Mouse (Mus musculus) bone marrow macrophage, adult 2 months (primary cell): Measurements from ENCODE around the gene Pla2g4f.

Source experiments
- CTCF ChIP-seq: IDR thresholded peaks from 2 replicates; pipeline ENCODE4 v1.5.1; 2012; ENCODE audit warnings: low read depth, mild to moderate bottlenecking, low read length, moderate library complexity
- POLR2A ChIP-seq: IDR thresholded peaks from 2 replicates; pipeline ENCODE4 v1.6.1; 2012; ENCODE audit warnings: mild to moderate bottlenecking, low read depth, low read length, borderline replicate concordance

GRCm38 (mm10) chr2:120296160-120296559 is 17.8 kb downstream of the Pla2g4f start:
- TF ChIP-seq POLR2A (no peak), CTCF (no peak)
